Mouse (Mus musculus) G1E-ER4 (cell line): ENCODE results near the gene Fam84b. TPM values are rescaled to one million over a fixed set of nuclear protein-coding genes. Genes with fewer than 3 reads are reported as not detected.

Source experiments
- GATA1 ChIP-seq: IDR thresholded peaks from one replicate; pipeline ENCODE4 v1.8.0; 2012; ENCODE audit warnings: low read length, inconsistent platforms
- polyA plus RNA-seq: library from polyadenylated mRNA; stranded (reverse); fragments of >175 nt; gene quantifications from 2 replicates; pipeline ENCODE4 v1.2.3, GENCODE M21; 2012

Gene Fam84b
- not detected in 2 replicates for polyA plus RNA-seq

DNA sequence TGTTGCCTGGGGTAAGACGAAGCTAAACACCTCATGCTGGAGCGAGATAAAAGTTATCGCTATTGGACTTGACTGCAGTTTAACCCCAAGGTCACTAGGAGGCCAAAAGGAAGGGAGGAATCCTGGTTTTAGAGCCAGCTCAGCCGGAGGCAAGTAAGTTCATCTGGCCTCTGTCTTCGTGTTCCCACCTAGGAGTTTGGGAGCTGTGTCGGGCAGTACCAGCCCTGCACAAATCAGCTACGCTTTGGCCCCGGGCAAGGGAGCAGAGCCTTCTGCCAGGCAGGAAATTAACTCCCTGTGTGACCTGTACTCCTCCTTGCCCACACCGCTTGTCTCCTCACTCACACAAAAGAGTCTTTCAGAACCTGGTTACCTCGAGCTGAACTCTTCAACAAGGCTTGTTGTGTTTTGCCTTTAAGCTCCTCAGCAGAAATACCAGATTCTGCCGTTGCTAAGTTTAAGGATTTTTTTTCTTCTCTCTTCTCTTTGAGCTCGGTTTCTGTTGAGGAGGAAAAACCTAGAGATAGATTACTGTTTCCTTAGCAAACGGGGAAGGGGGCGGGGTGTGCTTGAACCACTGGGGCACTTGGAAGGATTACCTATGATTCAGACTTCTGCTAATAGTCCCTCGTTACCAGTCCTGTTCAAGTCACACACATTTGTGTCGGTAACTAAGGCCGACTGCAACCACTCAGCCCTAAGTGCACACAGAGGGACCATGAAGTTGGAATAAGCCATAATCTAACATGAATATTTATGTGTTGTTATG, at the start of gene Fam84b:
TSS of gene Fam84b (minus strand) at position 548 of the 769 bp plus-strand sequence.
- TF ChIP-seq GATA1: no peak

DNA sequence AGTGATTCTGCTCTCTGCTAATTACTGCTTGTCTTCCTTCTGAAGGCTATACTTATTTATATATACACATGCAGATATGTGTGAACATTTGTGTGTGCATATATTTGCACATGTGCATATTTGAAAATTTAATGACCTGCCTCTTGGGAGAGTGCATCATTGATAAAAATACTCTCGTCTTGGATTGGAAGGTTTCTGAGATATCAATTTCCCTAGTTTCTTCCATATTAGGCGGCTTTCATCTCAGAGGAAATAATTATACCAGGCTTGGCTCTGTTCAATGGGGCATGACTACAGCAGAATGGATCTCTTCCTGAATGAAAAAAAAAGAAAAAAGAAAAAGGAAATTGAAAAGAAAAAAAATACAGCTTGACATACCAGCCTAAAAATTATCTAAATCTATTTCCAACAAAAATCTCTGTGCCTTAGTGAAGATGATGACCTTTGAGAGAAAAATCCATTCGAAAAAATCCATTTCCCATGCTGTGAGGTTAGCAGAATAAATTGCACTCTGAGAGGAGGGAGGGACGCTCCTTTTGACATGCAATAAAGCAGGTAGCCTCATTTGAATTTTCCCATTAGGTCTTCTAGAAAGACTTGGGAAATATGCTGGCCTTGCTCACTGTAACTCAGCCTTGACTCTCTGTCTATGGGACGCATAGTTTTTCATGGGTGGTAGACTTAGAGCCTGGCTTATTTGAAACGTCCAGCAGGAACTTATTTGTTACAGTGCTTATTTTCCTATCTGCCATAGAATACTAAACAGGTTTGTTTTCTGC, 44.8 kb upstream of the Fam84b start:
- TF ChIP-seq GATA1: no peak

DNA sequence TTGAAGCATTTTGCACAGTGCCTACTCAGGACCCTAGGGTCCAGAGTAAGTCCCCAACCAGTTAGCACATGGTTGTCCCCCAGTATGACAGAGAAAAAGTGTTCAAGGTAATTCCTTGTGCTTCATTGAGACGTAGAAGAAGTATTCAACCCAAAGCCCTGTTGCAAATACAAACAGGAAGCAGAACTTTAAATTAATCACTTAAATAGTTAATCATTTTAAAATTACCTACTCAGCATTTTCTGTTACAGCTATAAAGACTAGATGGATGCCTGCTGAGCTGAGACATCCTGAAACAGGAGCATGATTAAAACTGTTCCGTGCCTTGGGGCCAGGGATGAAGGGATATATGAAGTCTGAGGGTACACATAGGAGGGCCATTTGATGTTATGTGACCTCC, 42.5 kb upstream of the Fam84b start:
- TF ChIP-seq GATA1: no peak

DNA sequence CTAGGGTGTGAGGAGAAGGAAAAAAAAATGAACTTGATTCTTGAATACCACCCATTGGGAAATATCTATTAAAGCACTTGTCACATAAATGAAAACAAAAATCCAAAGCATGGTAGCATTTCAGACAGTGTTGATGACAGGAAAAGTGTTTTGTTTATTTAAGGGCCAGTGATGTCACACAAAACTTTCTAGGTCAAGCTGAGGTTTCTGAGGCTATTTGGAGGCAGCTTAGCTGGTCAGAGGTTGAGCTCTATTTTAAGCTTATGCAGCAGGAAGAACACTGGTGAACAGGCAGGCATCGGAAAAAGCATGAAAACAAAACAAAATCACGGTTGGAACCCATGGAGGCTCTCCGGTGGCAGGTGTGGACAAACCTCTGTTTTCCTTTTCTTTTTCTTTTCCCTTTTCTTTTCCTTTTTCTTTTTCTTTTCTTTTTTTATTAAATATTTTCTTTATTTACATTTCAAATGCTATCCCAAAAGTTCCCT, 39.4 kb upstream of the Fam84b start:
- no peak for TF ChIP-seq GATA1

DNA sequence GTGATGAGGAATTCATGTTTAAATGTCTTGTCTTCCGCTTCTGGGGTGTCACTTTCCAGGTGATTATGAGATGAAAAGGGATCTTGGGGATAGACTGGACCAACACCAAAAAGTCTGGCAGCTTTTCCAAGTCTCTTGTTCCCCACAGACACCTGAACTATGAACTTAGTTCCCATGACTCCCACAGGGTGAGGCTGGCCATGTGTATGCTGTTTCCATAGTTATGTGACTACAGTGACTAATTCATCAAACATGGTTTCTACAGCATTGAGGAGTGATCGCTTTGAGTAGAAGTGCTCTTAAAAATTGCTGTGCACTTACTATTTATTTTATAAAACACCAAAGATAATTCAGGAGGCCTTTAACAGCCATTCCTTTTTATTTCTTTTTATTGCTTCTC, 35.1 kb upstream of the Fam84b start:
- no peak for TF ChIP-seq GATA1

DNA sequence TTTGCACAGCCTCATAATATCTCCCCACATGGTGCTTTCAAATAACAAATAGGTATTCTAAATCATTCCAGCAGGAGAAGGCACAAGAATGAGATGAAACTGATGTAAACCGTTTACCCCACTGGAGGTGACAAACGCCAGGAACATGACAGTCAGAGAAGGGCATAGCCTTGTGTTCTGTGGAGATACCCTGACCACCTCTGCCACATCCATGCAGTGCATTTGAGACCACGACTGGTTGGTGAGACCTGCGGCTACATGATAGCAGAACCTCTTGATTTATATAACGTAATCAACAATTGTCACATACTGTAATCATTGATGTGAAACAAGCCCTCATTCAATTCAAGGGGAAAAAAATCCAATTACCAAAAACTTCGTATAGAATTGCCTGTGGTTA, 22.1 kb upstream of the Fam84b start:
- TF ChIP-seq GATA1: no peak

DNA sequence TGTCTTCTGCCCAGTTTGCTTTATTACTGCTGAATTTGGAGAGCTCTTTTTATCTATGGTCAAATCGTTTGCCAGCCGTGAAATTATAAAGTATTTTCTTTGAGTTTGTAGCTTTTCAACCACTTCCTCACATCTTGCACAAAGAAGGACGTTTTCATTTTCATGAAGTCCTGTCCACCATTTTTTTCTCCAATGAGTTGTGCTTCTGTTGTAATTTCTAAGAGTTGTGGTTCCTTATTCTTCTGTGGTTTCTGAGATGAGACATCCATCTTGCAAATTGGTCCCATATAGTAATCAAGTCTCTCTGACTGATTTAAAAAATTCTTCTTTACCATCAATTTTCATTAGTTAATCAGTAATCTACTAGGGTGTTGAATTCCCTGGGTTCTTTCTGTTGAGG, 8.8 kb upstream of the Fam84b start:
- TF ChIP-seq GATA1: no peak

DNA sequence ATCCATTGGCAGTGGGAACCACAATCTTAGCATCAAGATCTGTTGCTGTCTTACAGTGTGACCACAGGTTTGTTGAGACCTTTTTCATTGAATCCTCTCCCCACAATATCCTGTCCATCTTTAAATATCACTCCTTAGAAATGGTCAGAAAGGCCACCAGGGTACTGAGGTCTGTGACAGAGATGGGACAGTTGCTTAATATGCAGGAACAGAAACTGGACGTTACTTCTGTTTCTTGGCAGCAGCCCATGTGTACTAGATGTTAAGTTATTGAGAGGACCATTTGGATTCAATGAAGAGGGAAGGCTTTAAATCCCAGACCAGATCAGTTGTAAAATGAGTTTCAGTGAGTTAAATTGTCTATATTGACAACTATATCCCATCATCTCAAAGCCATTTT, 1.5 kb upstream of the Fam84b start:
- TF ChIP-seq GATA1: no peak

DNA sequence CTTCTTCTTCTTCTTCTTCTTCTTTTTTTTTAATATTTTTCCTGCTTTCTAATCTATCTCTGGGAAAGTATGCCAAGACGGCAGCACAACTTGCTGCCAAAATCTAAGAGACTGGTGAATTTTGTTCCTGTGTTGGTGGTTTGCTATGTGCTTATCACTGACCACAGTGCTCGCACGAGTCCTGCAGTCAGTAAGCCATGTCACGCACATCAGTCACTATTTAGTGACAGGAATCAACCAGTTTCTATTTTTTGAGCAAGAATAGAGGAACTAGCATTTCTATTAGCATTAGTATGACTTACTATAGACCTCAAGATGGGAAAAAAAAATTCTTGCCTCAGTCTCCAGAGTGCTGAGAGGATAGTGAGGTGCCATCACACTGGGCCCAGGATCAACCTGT, 573 bp upstream of the Fam84b start:
- no peak for TF ChIP-seq GATA1

DNA sequence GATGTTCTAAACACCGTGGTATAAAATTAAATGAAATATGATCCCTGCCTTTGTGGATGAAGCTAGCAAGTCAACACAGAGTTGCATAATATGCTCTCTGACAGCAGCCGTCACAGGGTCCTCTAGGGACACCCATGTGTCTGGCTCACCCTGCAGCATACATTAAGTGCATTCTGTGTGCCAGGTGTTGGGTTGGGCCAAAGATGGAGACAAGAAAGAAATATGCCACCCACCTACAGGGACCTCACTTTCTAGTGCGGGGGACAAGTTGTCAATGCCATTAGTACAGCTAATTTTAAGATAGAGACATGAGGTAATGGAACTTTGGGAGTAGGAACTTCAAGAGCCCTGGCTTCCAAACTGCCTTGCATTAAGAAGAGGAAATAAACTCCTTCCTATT, 4.9 kb downstream of the Fam84b start:
- no peak for TF ChIP-seq GATA1

DNA sequence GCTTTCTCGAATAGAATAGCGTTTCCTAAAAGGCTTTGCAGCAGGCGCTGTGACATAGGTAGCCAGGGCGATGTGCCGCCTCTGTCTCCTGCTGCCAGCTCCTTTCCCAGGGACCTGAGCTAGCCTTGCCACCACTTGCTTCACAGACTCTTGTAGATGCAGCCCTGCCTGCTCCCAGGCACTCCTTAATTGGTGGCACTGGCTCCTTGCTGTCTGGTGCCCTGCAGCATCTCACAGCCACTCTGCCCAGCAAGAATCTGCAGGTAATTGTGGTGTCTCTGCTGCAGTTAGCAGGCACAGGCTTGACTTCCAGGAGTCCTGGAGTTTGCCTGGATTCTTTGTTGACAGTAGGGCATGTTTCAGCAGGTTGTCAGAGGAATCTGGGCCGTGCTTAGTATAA, 7.3 kb downstream of the Fam84b start:
- no peak for TF ChIP-seq GATA1

DNA sequence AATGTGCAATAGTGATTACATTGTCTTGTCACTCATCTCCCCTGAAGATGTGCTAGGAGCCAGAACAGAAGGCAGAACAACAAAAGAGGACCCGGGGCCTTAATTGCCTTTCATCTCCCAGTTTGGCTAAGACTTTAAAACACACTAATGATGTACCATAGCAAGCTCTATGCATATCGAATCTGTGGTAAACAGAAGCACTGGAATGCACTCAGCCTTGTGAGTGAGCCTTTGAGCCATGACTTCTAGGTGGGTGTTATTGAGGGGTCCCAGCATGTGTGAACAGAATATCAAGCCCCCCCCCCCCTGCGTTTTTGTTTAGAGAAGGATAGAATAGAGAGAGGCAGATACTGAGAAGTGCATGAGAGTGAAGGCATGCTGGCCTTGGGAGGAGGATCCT, 7.7 kb downstream of the Fam84b start:
- TF ChIP-seq GATA1: no peak

DNA sequence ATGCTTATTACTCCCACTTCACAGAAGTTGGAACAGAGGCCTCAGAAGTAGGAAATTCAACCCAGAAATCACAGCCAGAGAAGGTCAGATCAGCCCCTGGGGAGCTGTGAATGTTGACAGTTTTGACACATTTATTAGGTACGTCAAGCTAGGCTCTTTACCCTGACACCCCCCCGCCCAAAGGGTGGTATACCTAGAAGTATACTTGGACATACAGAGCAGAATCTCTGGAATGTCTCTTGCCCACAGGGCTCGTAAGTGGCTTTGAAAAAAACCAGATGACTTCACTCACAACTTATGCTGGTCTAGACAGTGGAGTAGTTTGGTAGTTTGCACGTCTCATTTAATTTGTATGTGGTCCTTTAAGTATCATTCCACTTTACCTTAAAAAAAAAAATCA, 11.8 kb downstream of the Fam84b start:
- TF ChIP-seq GATA1: no peak

DNA sequence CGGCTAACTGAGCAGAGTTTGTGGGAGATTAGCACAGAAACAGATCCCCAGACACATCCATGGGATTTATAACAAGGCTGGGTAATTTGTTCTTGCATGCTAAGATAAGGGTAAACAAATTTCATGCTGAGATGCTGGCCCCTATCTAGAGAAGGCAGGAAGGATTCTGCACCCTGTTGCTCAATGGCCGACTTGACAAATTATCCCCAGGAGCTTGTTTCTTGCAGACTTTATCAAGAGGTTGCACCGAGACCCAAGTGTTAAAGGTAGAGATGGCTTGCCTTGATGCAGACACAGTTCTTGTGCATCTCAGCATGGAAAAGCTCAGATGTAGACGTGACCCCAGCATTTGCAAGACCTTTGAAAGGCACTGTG, 13.3 kb downstream of the Fam84b start:
- no peak for TF ChIP-seq GATA1

DNA sequence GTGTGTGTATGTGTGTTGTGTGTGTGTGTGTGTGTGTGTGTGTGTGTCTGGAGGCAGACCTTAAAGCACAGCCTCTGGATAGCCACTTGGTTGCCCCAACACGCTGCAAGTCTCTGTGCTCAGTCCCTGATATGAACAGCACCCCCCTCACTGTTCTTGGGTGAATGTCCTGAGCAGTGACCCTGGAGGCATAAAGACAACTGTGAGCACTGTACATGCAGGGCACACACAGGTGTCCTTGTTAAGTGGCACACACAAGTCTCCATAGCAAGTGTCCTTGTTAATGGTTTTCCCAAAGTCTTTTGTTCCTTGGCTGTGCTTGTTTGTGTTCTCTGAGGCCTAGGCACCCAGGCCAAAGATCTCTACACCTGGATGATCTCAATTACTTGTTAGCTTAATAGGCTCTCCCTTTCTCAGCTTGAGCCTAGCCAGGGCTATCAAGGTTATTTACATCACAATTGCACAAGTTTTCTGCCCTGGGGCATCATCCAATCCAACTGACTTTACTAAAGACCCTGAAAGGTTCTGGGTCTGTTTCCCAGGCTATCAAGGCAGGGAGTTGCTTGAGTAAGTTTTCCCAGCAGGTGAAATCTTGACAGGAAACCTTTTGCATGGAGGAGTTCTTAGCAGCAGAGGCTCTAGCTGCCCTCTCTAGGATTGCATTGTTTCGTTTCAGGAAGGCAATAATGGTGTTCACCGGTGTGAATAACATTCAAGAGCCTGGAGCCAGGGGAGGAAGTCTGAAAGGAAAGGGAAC, 13.9 kb downstream of the Fam84b start:
- TF ChIP-seq GATA1: no peak

DNA sequence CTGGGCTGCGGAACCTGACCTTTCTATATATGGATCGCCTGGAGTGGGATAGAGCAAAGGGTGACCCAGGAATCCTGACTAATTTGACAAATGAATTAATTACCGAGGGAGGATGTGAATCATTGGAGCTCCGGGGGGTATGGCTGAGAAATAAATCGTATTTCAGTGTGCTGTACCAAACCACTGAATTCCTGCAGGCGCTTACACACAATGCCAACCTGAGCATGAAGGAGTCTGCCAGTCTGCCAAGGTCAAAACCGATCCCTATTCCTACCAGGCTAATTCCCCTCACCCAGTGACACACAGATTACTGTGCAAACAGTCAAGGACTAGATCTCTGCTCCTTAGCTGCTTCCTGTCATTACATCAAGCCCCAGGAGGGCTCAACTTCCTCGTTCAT, 15.4 kb downstream of the Fam84b start:
- no peak for TF ChIP-seq GATA1
